Mouse (Mus musculus) ES-Bruce4 (cell line): ENCODE results near the gene Erc2. TPM values are rescaled to one million over a fixed set of nuclear protein-coding genes. Genes with fewer than 3 reads are reported as not detected.

ENCODE experiments used
- H3K27ac ChIP-seq: 2 replicates; pipeline ENCODE4 v1.5.1; 2012; ENCODE audit warnings: low read length, inconsistent platforms; ENCODE audit not compliant: insufficient read depth
- H3K27me3 ChIP-seq: 2 replicates; pipeline ENCODE4 v1.6.1; 2012; ENCODE audit warnings: mild to moderate bottlenecking, low read length, inconsistent platforms; ENCODE audit not compliant: control insufficient read depth, poor library complexity, insufficient read depth, severe bottlenecking
- H3K36me3 ChIP-seq: 2 replicates; pipeline ENCODE4 v1.6.1; 2012; ENCODE audit warnings: inconsistent platforms, mild to moderate bottlenecking, low read length, moderate library complexity; ENCODE audit not compliant: control insufficient read depth, poor library complexity, insufficient read depth, severe bottlenecking
- H3K4me1 ChIP-seq: one replicate; pipeline ENCODE4 v1.8.1; 2011; ENCODE audit warnings: low read length; ENCODE audit not compliant: control insufficient read depth, insufficient read depth
- H3K4me3 ChIP-seq: 2 replicates; pipeline ENCODE4 v1.5.1; 2011; ENCODE audit warnings: low read depth, mild to moderate bottlenecking, low read length
- H3K9ac ChIP-seq: 2 replicates; pipeline ENCODE4 v1.6.1; 2012; ENCODE audit warnings: low read depth, mild to moderate bottlenecking, inconsistent platforms; ENCODE audit not compliant: poor library complexity, severe bottlenecking
- H3K9me3 ChIP-seq: replicated peaks from 2 replicates; pipeline ENCODE4 v1.6.1; 2012; ENCODE audit warnings: mild to moderate bottlenecking, low read length, inconsistent platforms; ENCODE audit not compliant: control insufficient read depth, poor library complexity, insufficient read depth, severe bottlenecking
- CTCF ChIP-seq: IDR thresholded peaks from one replicate; pipeline ENCODE4 v1.8.1; 2011; ENCODE audit warnings: low read depth, low read length
- EP300 ChIP-seq: IDR thresholded peaks from 2 replicates; pipeline ENCODE4 v1.6.1; 2011; ENCODE audit warnings: low read depth, low read length; ENCODE audit not compliant: insufficient read depth
- POLR2A ChIP-seq: IDR thresholded peaks from one replicate; pipeline ENCODE4 v1.8.1; 2011; ENCODE audit warnings: low read length; ENCODE audit not compliant: insufficient read depth
- polyA plus RNA-seq: library from polyadenylated mRNA; stranded (reverse); fragments of >200 nt; gene quantifications from 2 replicates; pipeline ENCODE4 v1.2.4, GENCODE M21; 2011; ENCODE audit warnings: low read depth; ENCODE audit not compliant: missing spikeins, insufficient read depth, insufficient read length

Erc2 gene
- polyA plus RNA-seq, 1 experiment: 10.0 TPM

DNA sequence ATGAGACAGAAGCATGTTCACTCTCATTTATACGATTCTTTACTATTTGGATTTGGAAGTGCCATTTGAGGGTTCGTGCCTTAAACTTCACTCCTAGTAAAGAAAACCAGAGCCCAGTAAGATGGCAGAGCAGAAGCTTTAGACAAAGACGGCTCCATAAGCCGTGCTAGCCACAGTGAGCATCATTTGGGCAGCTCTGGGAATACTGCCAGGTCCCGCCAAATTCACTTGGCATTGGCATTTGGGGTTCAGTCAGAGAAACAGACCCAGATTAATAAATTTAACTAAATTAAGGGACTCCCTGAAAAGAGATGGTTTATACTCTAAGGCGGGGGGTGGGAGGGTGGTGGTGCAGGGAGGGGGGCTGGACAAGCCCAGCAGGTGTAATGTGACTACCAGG is 401.0 kb downstream of the Erc2 start:
- Histone ChIP-seq H3K4me1 (no peaks in the 10 kb centered on the region), H3K9me3 (no peaks in the 10 kb centered on the region), H3K9ac (no peak overlapping the region), H3K27me3 (no peaks in the 10 kb centered on the region), H3K36me3 (no peaks in the 10 kb centered on the region), H3K27ac (no peak overlapping the region), H3K4me3 (no peak overlapping the region)
- TF ChIP-seq POLR2A: no peak
- TF ChIP-seq CTCF: no peak
- TF ChIP-seq EP300: no peak

DNA sequence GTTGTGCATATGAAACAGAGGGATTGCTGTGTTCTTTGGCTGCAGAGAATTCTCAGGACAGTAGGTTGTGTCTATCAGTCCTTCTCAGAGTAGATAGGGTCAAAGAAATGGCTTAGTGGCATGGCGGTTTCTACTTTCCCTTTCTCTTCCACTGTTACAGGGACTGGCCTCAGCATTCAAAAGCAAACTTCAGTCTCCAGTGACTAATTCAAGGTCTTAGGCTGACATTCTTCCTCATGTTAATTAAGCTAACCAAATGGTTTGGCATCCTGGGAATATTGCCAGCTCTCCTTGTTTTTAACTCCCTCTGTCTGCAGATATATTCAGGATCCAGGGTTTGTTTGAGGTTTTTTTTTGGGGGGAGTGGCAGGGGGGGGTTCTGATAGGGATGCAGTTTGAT is 408.6 kb downstream of the Erc2 start:
- TF ChIP-seq EP300 (no peak), CTCF (no peak), POLR2A (no peak)
- Histone ChIP-seq H3K36me3 (no peaks in the 10 kb centered on the region), H3K27me3 (no peaks in the 10 kb centered on the region), H3K4me3 (no peak overlapping the region), H3K9me3 (no peaks in the 10 kb centered on the region), H3K4me1 (no peaks in the 10 kb centered on the region), H3K27ac (no peak overlapping the region), H3K9ac (no peak overlapping the region)

DNA sequence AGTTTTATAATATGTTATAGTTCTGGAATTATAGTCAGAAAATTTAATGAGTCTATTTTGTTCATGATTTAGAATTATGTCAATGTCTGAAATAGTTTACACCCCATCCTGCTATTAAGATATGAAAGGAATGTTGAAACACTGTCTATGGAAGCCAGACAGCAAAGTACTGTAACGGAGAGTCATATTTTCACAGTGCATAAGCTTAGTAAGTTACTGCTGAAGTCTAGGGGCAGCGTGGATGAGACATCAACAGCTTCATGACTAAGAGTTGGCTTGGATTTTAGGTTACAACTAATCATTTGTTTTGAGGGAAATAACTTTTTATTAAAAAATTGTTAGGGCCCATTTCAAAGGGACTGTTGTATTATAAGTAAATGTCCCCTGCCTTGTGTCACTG is 412.8 kb downstream of the Erc2 start:
- TF ChIP-seq POLR2A: no peak
- no peak for TF ChIP-seq CTCF
- TF ChIP-seq EP300: no peak
- Histone ChIP-seq H3K9me3 (no peaks in the 10 kb centered on the region), H3K36me3 (no peaks in the 10 kb centered on the region), H3K9ac (no peak overlapping the region), H3K27me3 (no peaks in the 10 kb centered on the region), H3K4me3 (no peak overlapping the region), H3K27ac (no peak overlapping the region), H3K4me1 (no peaks in the 10 kb centered on the region)

DNA sequence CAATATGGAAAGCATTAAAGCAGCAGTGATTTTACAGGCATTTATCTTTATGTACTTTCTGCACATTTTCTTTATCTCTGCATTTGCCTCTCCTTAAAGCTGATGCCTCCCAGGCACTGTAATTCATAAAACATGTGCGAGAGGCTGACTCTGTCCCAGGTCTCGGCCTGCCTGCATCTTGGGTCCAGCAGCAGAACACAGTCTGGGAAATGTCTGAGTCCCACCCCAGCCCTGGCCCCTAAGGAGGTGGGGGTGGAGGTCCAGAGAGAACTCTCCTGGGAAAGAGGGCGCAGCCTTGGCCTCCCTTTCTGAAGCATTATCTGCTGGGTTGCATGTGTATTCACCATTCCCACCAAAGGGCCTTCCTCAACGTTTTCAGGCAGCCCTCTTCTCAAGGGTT is 420.9 kb downstream of the Erc2 start:
- Histone ChIP-seq H3K36me3 (no peaks in the 10 kb centered on the region), H3K4me3 (no peak overlapping the region), H3K9me3 (no peaks in the 10 kb centered on the region), H3K4me1 (no peaks in the 10 kb centered on the region), H3K9ac (no peak overlapping the region), H3K27ac (no peak overlapping the region), H3K27me3 (no peaks in the 10 kb centered on the region)
- no peak for TF ChIP-seq CTCF

DNA sequence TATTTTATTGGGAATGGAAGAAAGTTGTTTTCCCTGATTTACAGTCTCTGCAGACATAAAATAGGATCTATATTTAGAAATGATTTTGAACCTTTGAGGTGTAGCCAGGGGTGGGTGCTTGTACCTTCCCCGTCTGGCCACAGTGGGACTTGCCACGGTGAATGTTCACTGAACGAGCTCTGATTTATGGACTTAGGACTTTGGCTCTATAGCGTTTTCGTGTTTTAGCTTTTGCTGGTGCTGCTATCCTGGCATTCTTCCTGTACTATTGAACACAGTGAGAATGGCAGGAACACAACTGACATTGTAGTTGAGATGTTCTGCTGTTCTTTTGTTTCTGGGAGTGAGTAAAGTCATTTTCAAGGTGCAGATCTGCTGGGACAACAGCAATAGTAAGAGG is 429.4 kb downstream of the Erc2 start:
- H3K9ac ChIP-seq: no peak overlapping the region
- H3K27ac ChIP-seq: no peak overlapping the region
- no peaks in the 10 kb centered on the region for H3K27me3 ChIP-seq
- no peaks in the 10 kb centered on the region for H3K36me3 ChIP-seq
- no peaks in the 10 kb centered on the region for H3K4me1 ChIP-seq
- TF ChIP-seq POLR2A: no peak
- TF ChIP-seq CTCF: no peak
- no peak for TF ChIP-seq EP300
- no peak overlapping the region for H3K4me3 ChIP-seq
- no peaks in the 10 kb centered on the region for H3K9me3 ChIP-seq

DNA sequence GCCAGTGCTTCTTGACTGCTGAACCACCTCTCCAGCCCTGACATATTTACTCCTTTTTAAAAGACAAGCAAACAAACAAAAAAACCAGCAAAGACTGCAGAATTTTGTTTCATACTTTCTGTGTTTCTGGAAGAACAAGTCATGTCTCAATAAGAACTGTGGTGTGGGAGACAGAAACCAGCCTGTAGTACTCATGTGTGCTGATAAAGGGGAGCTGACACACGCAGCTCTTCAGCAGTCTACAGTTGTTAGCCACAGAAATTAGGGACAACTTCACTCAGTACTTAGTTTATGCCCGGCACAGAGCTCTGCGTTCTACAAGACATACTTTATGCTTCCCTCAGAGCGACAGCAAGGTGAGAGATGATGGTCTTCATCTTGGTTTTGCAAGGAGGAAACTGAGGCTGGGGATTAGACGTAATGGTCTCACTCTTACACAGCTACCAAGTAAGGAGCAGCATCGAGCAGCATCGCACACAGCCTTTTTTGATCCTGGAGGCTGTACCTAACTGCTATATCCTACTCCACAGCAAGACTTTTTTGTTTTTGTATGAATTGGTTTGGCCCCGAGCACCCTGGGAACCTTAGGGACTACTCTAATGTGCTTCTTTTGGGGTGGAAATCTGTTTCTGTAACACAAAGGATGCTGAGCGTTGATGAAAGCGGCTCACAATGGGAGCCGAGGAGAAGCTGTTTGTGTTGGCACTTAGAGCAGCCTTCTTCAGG is 435.1 kb downstream of the Erc2 start:
- no peak overlapping the region for H3K4me3 ChIP-seq
- no peak overlapping the region for H3K9ac ChIP-seq
- no peaks in the 10 kb centered on the region for H3K4me1 ChIP-seq
- H3K36me3 ChIP-seq: no peaks in the 10 kb centered on the region
- H3K27ac ChIP-seq: no peak overlapping the region
- TF ChIP-seq CTCF: no peak
- no peak for TF ChIP-seq POLR2A
- TF ChIP-seq EP300: no peak
- H3K9me3 ChIP-seq: no peaks in the 10 kb centered on the region
- H3K27me3 ChIP-seq: no peaks in the 10 kb centered on the region
